Mouse (Mus musculus) left cerebral cortex, postnatal 10 days (tissue): Measurements from ENCODE around the gene Cd70. TPM values are rescaled to one million over a fixed set of nuclear protein-coding genes. Genes with fewer than 3 reads are reported as not detected.

Source experiments
- DNase-seq, 2 experiments: peaks; one replicate each; pipeline ENCODE4 v3.0.0; 2021 to 2022; ENCODE audit warnings: low spot score in 2 of 2, mixed read lengths in 1 of 2; ENCODE audit errors: extremely low spot score in 1 of 2
- intact Hi-C: fragments of 180-260 bp; cut with DNase I; formaldehyde crosslinking; loops from one replicate; pipeline ENCODE4 v1.15.1; 2025
- total RNA-seq, 2 experiments: library from RNA; stranded (reverse); gene quantifications; 2 replicates each; pipeline ENCODE4 v1.2.3; 2021

Gene Cd70
- total RNA-seq = not detected

DNA sequence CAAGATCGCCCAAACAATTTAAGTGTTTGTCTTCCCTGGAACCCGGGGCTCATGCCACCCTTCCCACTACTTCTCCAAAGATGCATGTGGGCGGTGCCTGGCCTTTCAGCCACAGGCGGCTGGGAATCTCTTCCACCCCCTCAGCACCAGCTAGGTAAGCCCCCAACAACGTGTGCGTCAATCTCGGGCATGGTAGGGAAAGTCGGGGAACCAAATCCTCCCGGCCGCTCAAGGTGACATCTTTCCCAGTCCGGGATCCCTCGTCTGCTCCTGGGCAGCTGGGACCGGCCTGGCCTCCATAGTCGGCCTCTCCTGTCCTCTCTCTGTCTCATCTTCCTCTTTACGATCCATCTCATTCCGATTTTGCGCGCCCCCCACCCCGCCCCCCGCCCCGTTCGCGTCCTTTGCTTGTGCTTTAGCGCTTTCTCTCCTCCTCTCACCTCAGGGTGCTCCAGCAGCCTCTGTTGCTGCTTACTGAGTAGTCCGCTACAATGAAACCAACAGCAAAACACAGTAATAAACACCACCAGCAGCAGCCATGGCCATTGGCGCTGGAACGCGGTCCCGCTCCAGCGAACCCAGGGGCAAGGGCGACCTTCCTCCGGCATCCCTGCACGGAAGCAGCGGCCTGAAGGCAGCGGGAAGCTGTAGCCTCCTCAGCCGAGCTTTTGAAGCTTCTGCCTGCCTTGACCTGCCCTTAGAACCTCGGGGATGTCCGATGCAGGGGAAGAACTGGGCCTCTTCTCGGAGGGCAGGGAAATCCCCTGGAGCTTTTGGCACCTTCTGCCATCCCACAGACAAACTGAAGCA lies at the start of gene Cd70:
Cd70 (minus strand) TSS at position 784 of the 810 bp plus-strand sequence.
- no peak for DNase-seq
- intact Hi-C loops = no loop called here

DNA sequence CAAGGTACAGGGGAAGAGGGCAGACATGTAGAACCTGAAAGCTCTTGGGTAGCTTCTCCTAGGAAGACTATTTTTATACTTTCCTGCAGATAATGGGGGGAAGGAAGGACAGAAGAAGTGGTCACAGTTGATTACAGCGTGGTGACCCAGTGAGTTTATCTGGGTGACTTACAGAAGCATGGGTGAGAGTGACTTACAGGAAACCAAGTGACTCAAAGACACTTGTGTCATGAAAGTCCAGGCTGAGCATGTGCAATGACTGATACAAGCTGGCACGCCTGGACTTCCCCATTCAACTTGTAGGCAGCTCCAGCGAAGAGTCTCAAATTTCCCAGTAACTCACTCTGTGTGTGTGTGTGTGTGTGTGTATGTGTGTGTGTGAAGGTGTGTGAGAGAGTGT lies 48.7 kb upstream of the Cd70 start:
- intact Hi-C loops = no loop called here
- no peak for DNase-seq

DNA sequence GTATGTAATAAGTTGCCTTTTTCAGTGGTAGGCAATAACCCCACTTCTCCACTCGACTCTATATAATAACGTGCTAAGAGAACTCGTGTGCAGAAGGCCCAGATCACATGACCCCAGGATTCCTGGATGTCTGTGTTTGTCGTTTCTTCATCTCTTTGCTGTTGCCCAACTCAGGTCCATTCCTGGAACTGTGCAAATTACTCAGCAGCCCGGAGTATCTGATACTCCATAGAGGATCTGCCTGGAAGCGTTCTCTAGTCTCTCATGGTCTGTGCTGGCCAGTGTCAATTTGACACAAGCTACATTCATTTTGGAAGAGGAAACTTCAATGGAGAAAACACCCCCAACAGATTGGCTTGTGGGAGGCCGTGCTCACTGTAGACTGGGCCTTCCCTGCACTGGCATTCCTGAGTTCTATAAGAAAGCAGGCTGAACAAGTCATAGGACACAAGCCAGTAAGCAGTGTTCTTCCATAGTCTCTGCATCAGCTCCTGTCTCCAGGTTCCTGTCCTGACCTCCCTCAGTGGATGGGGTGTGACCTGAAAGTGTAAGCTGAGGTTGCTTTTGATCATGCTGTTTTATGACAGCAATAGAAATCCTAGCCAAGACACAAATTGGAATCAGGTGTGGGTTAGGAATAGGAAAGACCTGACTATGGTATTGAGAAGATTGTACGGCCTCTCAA lies 45.9 kb upstream of the Cd70 start:
- no peak for DNase-seq
- intact Hi-C loops = no loop called here

DNA sequence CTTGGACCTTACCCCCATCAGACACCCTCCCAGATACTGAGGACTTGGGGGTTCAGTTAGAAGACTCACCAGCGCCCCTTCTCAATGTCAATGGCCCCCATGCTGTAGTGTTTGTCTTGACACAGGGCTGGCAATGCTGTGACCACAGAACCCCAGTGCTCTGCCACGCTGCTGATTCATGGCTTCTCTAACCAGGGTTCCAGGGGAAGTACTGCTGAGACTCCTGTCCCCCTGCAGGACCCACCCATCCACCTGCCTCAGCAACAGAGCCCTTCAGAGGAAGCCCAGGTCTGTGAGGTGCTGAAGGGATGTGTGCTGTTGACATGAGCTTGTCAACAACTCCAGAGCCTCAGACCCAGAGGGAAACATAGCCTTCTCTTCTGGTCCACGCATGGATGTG lies 45.2 kb upstream of the Cd70 start:
- intact Hi-C loops = no loop called here
- no peak for DNase-seq

DNA sequence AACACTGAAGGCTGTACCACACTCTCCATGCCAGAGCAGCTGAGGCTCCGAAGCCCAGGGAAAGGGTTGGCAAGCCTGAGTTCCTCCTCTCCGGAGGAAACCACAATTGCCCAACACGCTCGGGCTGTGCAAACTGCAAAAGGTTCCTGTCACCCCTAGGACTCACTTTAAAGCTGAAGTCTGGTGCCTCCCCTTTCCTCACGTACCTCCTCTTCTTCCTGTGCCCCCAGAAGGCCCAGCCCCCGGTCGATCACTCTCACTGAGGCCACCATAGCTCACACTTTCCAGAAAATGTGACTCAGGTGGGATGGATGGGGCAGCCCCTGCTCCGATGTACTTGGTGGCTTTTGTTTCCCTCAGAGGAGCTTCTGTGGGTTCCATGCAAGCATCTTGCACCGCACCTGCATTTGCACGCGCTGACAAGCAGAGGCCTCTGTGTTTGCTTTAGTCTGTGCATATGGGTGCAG lies 44.5 kb upstream of the Cd70 start, which contains the start of gene Tnfsf14:
Tnfsf14 (minus strand) TSS at position 137 of the 467 bp plus-strand sequence.
- intact Hi-C loops = no loop called here
- DNase-seq = no peak

DNA sequence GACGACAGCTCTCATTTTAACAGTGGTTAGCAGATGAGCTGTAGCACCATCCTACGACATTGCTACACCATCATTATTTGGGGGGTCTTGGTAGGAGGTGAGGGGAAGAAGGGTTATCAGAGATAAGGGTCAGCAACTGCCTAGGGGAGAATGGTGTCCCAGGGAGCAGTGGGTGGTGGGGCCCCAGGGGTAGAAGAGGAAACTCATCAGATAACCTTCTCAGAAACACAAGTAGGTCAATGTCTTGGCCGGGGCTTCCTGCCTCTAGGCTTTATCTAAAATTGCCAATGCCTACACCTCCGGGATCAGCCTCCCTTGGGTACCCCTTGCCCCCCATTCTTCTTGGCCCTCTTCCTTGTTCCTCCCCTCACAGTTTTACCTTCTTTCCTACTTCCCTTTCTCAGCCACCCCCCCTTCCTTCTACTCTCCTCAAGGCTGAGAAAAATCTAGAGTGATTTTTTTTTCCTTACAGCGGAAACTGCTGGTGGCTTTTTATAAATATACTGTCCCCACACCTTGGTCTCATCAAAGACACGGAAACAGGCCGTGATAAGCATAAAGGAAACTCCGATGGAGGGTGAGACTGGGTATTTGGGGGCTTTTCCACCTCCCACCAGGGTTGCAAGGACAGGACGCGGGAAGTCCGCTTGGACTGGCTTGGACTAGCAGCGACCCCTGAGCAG lies 39.1 kb upstream of the Cd70 start:
- no peak for DNase-seq
- intact Hi-C loops = no loop called here

DNA sequence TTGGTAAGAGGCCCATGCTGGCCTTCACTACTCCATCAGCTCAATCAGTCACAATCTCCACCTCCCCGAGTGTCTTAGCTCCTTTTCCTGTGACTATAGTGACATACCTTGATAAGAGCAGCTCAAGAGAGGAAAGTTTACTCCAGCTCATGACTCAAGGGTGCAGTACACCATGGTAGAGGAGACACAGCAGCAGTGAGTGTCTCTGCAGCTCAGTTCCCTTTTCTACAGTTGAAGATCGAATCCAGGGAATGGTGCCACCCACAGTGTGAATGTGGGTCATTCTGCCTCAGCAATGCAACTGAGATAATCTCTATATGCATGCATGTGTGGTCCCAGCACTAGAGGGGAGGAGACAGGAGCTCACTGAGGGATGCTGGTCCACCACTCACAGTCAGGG lies 36.1 kb upstream of the Cd70 start:
- intact Hi-C loops = no loop called here
- no peak for DNase-seq

DNA sequence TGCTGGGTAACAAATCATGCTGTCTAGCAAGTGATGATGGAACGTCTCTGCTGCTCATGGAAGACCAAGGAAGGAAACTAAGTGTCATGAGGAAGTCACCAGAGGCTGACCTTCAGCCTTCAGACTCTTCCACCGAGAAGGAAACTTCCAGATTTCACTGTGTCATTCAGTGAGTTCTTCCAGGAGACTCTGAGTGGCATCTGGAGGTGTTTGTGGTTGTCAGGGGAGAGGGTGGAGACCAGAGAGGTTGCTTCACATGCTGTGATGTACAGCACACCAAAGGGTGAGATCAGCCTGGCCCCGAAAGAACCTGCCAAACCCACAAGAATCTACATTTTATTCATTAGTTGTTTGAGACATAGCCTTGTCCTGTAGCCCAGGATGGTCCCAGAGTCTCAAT lies 33.3 kb upstream of the Cd70 start:
- intact Hi-C loops = no loop called here
- no peak for DNase-seq

DNA sequence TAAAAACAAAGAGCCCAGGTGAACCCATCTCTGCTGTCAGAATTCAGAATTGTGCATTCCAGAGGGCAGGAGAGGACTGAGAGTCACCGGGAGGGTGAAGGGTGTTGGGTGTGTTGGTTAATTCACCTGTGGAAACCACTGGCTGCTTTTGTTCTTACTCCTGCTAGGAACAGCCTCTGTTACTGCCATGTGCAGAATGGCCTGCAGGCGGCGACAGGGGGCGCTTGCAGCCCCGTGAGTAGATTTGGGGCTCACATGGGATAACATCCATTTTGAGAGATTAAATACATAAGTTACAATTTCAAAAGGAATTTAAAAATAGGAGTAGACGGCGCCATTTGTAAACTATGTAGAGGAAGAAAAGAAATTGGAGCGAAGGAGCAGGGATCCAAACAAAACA lies 30.8 kb upstream of the Cd70 start:
- no peak for DNase-seq
- intact Hi-C loops = no loop called here

DNA sequence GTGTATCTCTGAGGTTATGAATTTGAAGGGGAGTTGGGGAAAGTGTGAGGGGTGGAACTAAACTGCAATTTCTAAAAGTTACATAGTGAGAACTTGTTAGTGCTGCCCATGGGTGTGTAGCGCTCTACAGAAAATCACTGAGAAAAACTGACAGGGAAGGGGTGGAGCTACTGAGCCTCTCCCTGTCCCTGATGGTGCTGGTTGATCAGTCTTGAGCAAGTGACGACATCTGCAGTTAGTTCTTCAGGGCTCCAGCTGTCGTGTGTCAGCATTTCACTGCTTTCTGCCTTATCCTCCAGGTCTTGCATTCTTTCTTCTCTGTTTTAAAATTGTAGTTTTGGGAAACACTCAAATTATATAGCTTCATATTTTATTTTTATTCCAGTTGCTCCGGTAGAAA lies 23.8 kb upstream of the Cd70 start:
- no peak for DNase-seq
- intact Hi-C loops = no loop called here

DNA sequence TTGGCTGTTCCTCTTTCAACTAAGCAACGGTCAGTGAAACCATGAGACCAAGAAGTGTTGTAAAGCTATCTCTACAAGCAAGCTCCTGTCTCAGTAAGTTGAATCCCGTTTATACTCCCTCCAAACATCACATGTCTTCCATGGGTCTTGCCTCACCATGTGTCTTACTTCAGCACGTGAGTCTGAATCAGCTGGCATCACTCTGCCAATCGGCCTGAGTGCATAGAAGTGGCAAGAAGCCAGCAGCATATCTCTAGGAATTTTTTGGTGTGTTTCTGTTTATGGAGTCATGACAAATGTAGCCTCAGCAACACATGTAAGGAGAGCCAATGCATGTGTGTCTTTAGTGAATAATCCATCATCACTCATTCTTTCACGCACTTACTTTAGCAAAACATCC lies 22.8 kb upstream of the Cd70 start:
- DNase-seq = no peak
- intact Hi-C loops = no loop called here

DNA sequence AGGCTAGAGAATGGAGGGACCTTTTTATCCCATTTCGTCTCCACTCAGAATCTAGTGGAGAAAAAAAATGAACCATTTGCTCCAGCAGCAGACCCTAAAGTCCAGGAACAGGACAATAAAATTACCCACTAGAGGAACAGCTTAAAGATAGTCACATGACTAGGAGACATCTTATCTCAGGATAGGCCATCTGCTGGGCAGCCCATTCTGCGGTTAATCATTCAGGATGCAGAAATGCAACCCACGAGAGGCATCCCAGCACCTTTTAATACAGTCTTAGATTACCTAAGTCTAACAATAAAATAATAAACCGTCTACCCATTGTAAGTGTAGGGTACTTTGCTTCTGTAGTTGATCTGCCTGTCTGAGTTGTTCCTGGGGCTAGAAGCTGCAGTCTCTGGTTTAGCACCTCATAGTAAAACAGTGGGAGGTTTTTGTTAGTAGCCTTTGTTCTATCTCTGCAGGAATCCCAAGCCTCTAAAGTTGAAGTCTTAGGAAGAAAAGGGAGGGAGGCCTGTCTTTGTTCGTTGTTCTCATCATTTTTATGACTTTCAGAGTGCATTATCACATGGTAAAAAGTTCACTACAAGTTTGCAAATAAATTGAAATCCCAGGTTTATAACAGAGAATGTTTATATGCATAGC lies 21.2 kb upstream of the Cd70 start:
- DNase-seq = no peak
- intact Hi-C loops = no loop called here

DNA sequence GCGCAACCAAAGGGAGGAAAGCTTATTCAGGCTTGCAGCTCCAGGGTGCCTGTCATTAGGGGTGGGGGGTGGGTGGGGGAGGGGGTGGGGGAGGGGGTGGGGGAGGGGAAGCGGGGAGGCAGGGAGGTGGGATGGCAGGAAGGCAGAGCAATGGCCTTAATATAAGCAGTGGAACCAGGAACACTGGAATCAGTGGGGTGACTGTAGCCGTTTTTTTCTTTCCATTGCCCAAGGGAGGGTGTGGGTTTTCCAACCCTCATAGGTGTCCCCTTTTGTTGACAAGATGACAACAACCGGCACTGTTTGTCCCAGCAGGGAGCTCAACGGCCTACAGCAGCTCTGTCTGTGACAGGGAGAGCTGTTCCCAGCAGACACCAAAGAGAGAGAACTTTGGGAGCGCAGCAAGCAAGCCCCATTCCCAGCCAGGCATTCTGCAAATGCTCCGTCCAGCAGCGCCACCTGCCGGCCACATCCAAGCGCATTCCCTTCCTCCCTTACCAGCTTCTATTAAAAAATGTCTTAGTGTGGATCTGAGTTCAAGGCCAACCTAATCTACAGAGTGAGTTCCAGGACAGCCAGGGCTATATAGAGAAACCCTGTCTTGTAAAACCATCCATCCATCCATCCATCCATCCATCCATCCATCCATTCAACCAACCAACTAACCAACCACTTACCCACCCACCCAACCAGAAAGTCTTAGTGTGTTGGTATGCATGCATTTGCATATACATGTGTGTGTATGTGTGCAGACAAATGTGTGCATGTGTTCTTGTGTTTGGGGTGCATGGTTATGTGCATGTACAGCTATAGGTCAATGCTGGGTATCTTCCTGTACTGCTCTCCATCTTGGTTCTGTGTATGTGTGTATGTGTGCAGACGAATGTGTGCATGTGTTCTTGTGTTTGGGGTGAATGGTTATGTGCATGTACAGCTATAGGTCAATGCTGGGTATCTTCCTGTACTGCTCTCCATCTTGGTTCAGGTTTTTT lies 17.5 kb upstream of the Cd70 start:
- intact Hi-C loops = loop anchor here (1.0 to 10.0 kb wide), 3 partner anchors 71 to 362 kb away; partner anchors contain the start of gene Alkbh7
- DNase-seq = peak; percentile 67 to 90

DNA sequence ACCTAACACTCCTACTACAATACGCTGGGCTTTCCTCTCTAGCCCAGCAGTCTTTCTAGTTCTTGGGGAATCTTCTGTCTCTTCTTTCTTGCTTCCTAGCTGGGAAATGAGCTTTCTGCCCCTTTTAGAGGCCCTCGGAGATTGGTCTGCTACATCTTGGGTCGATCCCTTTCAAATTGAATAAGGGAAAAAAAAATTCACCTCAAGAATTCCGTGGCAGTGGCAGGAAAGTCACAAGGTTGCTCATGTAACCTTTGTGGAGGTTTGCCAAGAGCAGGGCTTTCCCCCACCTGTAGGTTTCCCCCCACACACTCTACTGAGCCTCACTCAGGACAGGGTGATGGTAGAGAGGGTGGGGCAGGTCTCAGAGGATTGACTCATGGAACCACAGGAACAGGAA lies 4.2 kb upstream of the Cd70 start:
- intact Hi-C loops = no loop called here
- DNase-seq = no peak

DNA sequence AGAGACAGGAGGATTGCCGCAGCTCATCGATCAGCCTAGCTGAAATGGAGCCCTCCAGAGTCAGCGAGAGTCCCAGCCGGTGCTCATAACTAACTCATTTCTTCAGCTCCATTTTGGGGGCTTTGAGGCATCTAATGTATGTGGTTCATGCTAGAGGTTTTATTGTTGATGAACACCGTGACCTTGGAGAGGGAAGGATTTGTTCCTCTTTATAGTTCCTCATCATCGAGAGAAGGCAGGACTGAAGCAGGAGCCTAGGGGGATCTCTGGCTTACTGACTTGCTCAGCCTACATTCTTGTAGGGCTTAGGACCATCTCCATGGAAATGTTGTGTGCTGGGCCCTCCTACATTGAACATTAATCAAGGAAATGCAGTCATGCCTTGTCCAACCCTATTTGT lies 3.4 kb upstream of the Cd70 start:
- no peak for DNase-seq
- intact Hi-C loops = no loop called here

DNA sequence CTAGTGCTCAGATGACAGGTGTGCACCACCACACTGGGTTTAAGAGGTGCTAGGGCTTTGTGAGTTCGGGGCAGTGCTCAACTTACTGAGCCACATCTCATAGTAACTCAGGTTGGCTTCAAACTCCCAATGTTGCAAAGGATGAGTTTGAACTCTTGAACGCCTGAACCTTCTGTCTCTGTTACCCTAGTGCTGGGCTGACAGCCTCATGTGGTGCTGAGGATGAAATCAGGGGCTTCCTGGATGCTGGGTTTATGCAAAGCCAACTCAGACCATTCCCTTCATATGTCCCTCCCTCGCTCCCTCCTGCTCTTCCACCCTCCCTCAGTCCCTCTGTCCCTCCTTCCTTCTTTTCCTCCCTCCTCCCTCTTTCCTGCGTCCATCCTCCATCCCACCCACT lies 1.2 kb downstream of the Cd70 start:
- no peak for DNase-seq
- intact Hi-C loops = no loop called here

DNA sequence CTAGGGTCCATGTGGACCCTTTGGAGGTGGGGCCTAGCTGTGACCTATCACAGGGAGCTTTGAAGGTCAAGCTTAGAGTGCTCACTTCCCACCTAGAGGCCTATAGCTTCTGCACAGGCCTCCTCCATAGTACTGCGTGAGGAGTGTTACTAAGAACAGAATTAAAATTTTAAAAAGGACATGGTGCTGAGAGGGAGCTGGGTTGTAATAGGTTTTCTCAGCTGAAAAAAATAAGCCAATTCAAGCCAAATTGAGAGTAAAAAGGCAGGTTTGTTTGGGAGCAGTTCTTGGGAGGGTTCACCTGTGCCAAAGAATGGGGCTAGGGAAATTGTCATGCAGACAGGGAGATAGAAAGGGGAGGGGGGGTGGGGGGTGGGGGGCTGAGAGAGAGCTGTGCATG lies 4.5 kb downstream of the Cd70 start:
- intact Hi-C loops = no loop called here
- DNase-seq = no peak

DNA sequence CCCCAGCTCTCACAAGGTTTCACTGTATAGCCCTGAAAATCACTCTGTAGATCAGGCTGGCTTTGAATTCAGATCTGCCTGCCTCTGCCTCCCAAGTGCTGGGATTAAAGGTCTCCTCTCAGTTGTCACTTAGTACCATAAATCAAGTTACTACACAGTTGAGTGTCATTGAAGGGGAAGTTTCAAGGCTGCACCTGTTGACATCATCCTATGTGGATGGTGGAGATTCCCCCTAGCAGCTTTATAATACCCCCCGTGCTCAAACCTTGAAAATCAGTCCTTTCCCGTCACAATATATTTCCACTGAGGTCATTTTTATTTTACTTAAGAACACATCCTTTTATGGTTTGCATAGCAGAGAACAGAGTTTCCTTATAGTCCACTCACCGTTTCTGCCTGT lies 5.9 kb downstream of the Cd70 start:
- no peak for DNase-seq
- intact Hi-C loops = no loop called here
